Mouse (Mus musculus) MEL (cell line): Measurements from ENCODE around the gene Gprc5a.

Experiments
- CTCF ChIP-seq, 3 experiments: IDR thresholded peaks in 2 of 3; conservative IDR thresholded peaks in 1 of 3; 2 replicates each; pipeline ENCODE4 v1.5.1; 2011 to 2012; ENCODE audit warnings: low read length in 3 of 3, low read depth in 2 of 3, mild to moderate bottlenecking in 2 of 3, improper control_type of control experiment in 1 of 3, inconsistent platforms in 1 of 3, mixed read lengths in 1 of 3, moderate library complexity in 1 of 3; ENCODE audit not compliant: control insufficient read depth in 1 of 3, insufficient read depth in 1 of 3, poor library complexity in 1 of 3, severe bottlenecking in 1 of 3
- GATA1 ChIP-seq: IDR thresholded peaks from 2 replicates; pipeline ENCODE4 v1.6.1; 2011; ENCODE audit warnings: low read depth, low read length, improper control_type of control experiment
- MAFK ChIP-seq: IDR thresholded peaks from 2 replicates; pipeline ENCODE4 v1.6.1; 2011; ENCODE audit warnings: low read depth, mild to moderate bottlenecking, low read length, improper control_type of control experiment, borderline replicate concordance
- POLR2A ChIP-seq, 2 experiments: IDR thresholded peaks; 2 replicates each; pipeline ENCODE4 v1.6.1; 2011 to 2012; ENCODE audit warnings: low read length in 2 of 2, mild to moderate bottlenecking in 2 of 2, control low read depth in 1 of 2, improper control_type of control experiment in 1 of 2, low read depth in 1 of 2, moderate library complexity in 1 of 2; ENCODE audit not compliant: control insufficient read depth in 1 of 2, insufficient read depth in 1 of 2, poor library complexity in 1 of 2

GRCm38 (mm10) chr6:135055882-135056281, 9.6 kb upstream of the Gprc5a start:
- TF ChIP-seq POLR2A (IDR thresholded peaks at IDR 0.05; ENCODE audit: control insufficient read depth in 1 of 2, insufficient read depth in 1 of 2, low read depth in 1 of 2, low read length in 2 of 2, poor library complexity in 1 of 2) (no peak), MAFK (no peak), GATA1 (no peak), CTCF (IDR thresholded peaks at IDR 0.05 in 2 of 3, conservative IDR thresholded peaks at IDR 0.05 in 1 of 3; ENCODE audit: control insufficient read depth in 1 of 3, insufficient read depth in 1 of 3, low read depth in 2 of 3, low read length in 3 of 3, poor library complexity in 1 of 3, severe bottlenecking in 1 of 3) (no peak)
